Mouse (Mus musculus) gastrocnemius, postnatal 25 days (tissue): ENCODE measurements at regions not wholly inside any gene's neighbourhood (a gene's known extent, or its start where the extent isn't known, plus 50 kb on each side); places are given as distances from the start of the nearest gene placed in this dataset.

Experiments used
- DNase-seq: peaks from one replicate; pipeline ENCODE4 v3.0.0; 2022

GRCm38 (mm10) chr11:23996250-23996649, 78.6 kb downstream of the A830031A19Rik start:
- no peak for DNase-seq

- DNase-seq: no peak
Observed at GRCm38 (mm10) chr11:23994160-23994559, 80.7 kb downstream of the A830031A19Rik start.

DNA sequence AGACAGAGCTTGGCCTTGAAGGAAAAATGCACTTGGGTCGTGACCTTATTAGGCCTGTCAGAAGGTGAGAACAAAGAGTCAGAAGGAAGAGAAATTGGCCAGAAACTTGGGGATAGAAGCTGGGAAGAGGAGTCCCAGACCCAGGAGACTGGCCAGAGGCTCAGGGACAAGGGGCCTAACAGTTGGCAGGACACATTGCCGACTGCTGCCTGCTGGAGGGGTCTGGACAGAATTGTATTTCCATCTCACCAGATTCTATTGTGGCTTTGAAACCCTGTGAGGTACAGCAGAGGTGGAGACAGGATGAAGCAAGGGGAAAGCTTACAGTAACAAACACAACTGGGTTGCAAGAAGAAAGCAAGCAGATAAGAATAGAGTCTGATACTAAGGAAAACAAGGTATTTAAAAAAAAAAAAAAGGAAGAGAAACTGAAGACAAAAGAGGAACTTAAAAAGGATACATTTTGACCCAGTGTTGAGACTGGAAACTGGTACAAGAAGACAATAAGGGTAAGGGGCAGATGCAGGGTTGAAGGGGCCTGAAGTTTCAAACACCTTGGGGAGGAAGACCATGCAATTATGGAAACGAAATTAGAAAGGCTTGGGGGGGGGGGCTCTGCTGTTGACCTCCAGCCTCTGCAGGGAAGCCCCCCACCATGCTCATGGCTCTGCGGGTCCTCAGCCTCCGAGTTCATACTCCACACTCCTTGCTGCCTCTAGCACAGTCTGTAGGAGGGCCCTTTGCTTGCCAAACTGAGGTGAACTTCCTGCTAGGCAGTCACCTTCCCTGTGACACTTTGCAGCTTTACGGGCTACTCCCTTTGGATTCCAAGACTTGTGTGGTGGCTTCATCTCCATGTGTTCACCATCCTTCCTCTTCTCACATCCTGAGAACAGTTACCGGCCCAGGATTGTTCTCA, 87.1 kb downstream of the A830031A19Rik start:
- no peak for DNase-seq

DNA sequence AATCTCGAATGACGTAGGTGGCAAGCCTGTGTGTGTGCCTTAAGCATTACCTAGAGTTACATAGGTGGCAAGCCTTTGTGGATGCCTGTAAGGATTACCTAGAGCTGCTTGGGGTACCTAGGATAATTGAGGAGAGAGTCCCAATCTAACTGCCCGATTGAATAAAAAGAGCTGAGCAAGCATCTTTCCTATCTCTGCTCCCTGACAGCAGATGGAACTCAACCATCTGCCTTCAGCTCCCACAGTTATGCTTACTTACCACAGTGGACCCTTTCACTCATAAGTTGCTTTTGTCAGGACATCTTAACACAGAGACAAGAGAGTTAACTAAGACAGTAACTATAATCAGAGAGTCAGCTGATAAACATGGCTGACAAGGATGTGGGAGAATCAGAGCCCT, 89.6 kb downstream of the A830031A19Rik start:
- DNase-seq: no peak

- DNase-seq: peak; percentile 8
Observed at GRCm38 (mm10) chr11:23979332-23979731, 84.3 kb upstream of the Papolg start.

GRCm38 (mm10) chr11:23978300-23978699, 83.2 kb upstream of the Papolg start:
- no peak for DNase-seq

GRCm38 (mm10) chr11:23977096-23977495, 82.0 kb upstream of the Papolg start:
- DNase-seq: no peak

- no peak for DNase-seq
Observed at GRCm38 (mm10) chr11:23954323-23954722, 59.3 kb upstream of the Papolg start.

DNA sequence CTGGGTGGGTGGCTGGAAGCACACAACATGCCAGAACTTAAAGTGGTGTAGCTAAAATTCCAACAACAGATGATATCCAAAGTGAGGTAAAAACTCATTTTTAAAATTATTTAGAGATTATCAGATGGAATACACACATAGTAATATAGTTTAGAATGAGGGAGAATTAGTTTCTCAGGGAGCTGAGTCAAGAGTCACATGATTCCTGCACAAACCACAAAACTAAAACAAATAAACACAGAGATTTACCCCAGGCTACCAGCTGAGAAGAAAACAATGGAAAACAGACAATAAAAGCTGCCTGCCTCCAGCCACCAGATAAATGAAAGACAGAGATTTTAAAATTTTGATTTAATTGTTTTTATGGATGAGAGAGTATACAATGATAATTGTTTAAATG, 50.9 kb upstream of the Papolg start:
- DNase-seq: no peak
